Mouse (Mus musculus) hindbrain, postnatal 0 days (tissue): ENCODE data around the gene Map2. TPM values are rescaled to one million over a fixed set of nuclear protein-coding genes. Genes with fewer than 3 reads are reported as not detected.

Experiments
- ATAC-seq: fragments of 200-750 bp; cut with Nextera tagmentation; 2 replicates; pipeline ENCODE4 v1.8.0; 2017; ENCODE audit warnings: mild to moderate bottlenecking, moderate TSS enrichment, moderate library complexity
- DNase-seq: peaks from one replicate; pipeline ENCODE4 v3.0.0-alpha.2; 2015; ENCODE audit warnings: low spot score
- H3K27ac ChIP-seq: fragments of 300-500 bp; sonication (generic); 2 replicates; pipeline ENCODE4 v1.5.1; 2014; ENCODE audit warnings: mild to moderate bottlenecking
- H3K27me3 ChIP-seq: fragments of 300-500 bp; sonication (generic); 2 replicates; pipeline ENCODE4 v1.6.1; 2014; ENCODE audit warnings: low read length, mixed read lengths; ENCODE audit not compliant: insufficient read depth
- H3K36me3 ChIP-seq: fragments of 300-500 bp; sonication (generic); 2 replicates; pipeline ENCODE4 v1.6.1; 2014; ENCODE audit warnings: low read length, mixed read lengths; ENCODE audit not compliant: insufficient read depth
- H3K4me1 ChIP-seq: fragments of 300-500 bp; sonication (generic); 2 replicates; pipeline ENCODE4 v1.6.1; 2014; ENCODE audit warnings: antibody characterized with exemption, low read length, mixed read lengths; ENCODE audit not compliant: insufficient read depth
- H3K4me2 ChIP-seq: fragments of 300-500 bp; sonication (generic); 2 replicates; pipeline ENCODE4 v1.6.1; 2014; ENCODE audit warnings: low read depth, mild to moderate bottlenecking, low read length, moderate library complexity, mixed read lengths
- H3K4me3 ChIP-seq: fragments of 300-500 bp; sonication (generic); 2 replicates; pipeline ENCODE4 v1.5.1; 2014; ENCODE audit warnings: low read length
- H3K9ac ChIP-seq: fragments of 300-500 bp; sonication (generic); replicated peaks from 2 replicates; pipeline ENCODE4 v1.6.1; 2014; ENCODE audit warnings: mild to moderate bottlenecking, low read length, moderate library complexity, mixed read lengths
- H3K9me3 ChIP-seq: fragments of 300-500 bp; sonication (generic); 2 replicates; pipeline ENCODE4 v1.6.1; 2016; ENCODE audit warnings: low read length, mixed read lengths
- CTCF ChIP-seq: IDR thresholded peaks from 2 replicates; pipeline ENCODE4 v1.5.1; 2016; ENCODE audit warnings: antibody characterized with exemption, control low read depth, low read depth
- WGBS: fragments of 180-500 bp; shearing (Covaris S2); extraction: QIAGEN DNeasy Blood & Tissue Kit; methylation state at CpG from one replicate; pipeline ENCODE4 v1.1.7; 2014; 5-methylcytosine and 5-hydroxymethylcytosine counted together
- polyA plus RNA-seq: library from polyadenylated mRNA; unstranded; fragments of >200 nt; fragmentation: Nextera tagmentation; extraction: Ambion mirVana; gene quantifications from 2 replicates; pipeline ENCODE4 v1.2.1, GENCODE M21; 2015
- total RNA-seq: library from RNA; depleted of rRNA; stranded (reverse); fragments of >200 nt; gene quantifications from 2 replicates; pipeline ENCODE4 v1.2.3, GENCODE M21; 2014; rRNA removed

Map2 gene
- total RNA-seq (1,090 and 1,101 TPM in 2 replicates), polyA plus RNA-seq (278 and 289 TPM in 2 replicates)

GRCm38 (mm10) chr1:66175041-66175665, at the start of gene Map2:
Gene Map2, plus strand, starts transcription at chr1:66175273.
- peaks cover 12% of the 10 kb centered on the region for H3K4me1 ChIP-seq
- H3K27me3 ChIP-seq, result no peaks in the 10 kb centered on the region
- peak; percentile 93 for DNase-seq
- H3K9ac ChIP-seq, result peak within 1 kb of the TSS; percentile 71
- peak; percentile 96 for ATAC-seq
- H3K9me3 ChIP-seq, result no peaks in the 10 kb centered on the region
- WGBS, result under 1% methylated on average over 46 of the region's 61 CpGs
- no peaks in the 10 kb centered on the region for H3K36me3 ChIP-seq
- peak within 1 kb of the TSS; percentile 67 for H3K4me2 ChIP-seq
- H3K27ac ChIP-seq, result peak within 1 kb of the TSS; percentile 82
- peak within 1 kb of the TSS; percentile 70 for H3K4me3 ChIP-seq
- no peak for TF ChIP-seq CTCF

GRCm38 (mm10) chr1:66133014-66133413, 42.1 kb upstream of the Map2 start:
- Histone ChIP-seq H3K4me3 (no peak overlapping the region), H3K36me3 (no peaks in the 10 kb centered on the region), H3K9me3 (no peaks in the 10 kb centered on the region), H3K27ac (no peak overlapping the region), H3K9ac (no peak overlapping the region), H3K4me2 (no peak overlapping the region), H3K4me1 (no peaks in the 10 kb centered on the region), H3K27me3 (no peaks in the 10 kb centered on the region)
- DNase-seq (no peak), ATAC-seq (no peak)
- no peak for TF ChIP-seq CTCF

GRCm38 (mm10) chr1:66135324-66135723, 39.7 kb upstream of the Map2 start:
- Histone ChIP-seq H3K27ac (no peak overlapping the region), H3K36me3 (no peaks in the 10 kb centered on the region), H3K4me3 (no peak overlapping the region), H3K4me2 (no peak overlapping the region), H3K27me3 (no peaks in the 10 kb centered on the region), H3K9ac (no peak overlapping the region), H3K9me3 (no peaks in the 10 kb centered on the region), H3K4me1 (no peaks in the 10 kb centered on the region)
- no peak for TF ChIP-seq CTCF
- no peak for ATAC-seq
- no peak for DNase-seq

DNA sequence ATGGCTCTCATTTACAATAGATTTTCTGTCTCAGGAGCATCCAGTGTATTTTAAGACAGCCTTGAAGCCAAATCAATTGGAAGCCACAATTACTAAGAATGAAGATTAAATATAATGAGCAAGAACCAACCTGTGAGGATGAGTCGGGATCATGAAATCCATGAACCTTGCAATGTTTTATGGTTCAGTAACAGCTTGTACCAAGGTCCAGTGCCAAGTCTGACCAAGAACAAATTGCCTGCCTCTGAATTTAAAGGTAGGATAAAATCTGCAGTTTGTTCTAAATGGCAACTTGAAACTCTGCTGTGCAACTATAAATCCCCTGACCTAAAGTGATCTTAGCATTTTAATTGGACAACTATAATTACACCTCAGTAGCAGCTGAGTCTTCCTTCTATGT, 34.4 kb upstream of the Map2 start:
- Histone ChIP-seq H3K27me3 (no peaks in the 10 kb centered on the region), H3K4me3 (no peak overlapping the region), H3K4me2 (no peak overlapping the region), H3K9me3 (no peaks in the 10 kb centered on the region), H3K36me3 (no peaks in the 10 kb centered on the region), H3K9ac (no peak overlapping the region), H3K27ac (no peak overlapping the region), H3K4me1 (no peaks in the 10 kb centered on the region)
- WGBS, result 75% methylated on average over 1 of the region's 1 CpGs
- no peak for TF ChIP-seq CTCF
- ATAC-seq (no peak), DNase-seq (no peak)

DNA sequence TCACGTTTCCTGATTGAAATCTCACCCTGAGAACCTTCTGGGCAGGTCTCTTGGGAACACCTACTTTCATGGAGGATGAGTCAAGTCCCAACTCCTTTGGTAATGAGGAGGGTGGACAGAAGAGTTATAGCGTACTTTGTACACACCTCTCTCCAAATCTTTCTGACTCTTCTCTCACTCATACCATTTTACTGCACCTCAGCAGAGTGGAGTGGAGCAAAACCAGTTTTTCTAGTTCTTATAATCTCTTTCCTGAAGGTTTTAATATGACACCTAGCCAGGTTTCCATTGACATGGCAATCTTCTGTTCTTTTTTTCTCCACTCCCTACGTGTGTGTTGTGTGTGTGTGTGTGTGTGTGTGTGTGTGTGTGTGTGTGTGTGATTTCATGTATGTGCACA, 29.9 kb upstream of the Map2 start:
- 81% methylated on average over 3 of the region's 3 CpGs for WGBS
- no peak overlapping the region for H3K4me3 ChIP-seq
- no peak for DNase-seq
- H3K4me2 ChIP-seq, result no peak overlapping the region
- no peak overlapping the region for H3K9ac ChIP-seq
- no peak overlapping the region for H3K27ac ChIP-seq
- no peaks in the 10 kb centered on the region for H3K9me3 ChIP-seq
- H3K36me3 ChIP-seq, result no peaks in the 10 kb centered on the region
- H3K4me1 ChIP-seq, result no peaks in the 10 kb centered on the region
- ATAC-seq, result no peak
- no peak for TF ChIP-seq CTCF
- no peaks in the 10 kb centered on the region for H3K27me3 ChIP-seq

DNA sequence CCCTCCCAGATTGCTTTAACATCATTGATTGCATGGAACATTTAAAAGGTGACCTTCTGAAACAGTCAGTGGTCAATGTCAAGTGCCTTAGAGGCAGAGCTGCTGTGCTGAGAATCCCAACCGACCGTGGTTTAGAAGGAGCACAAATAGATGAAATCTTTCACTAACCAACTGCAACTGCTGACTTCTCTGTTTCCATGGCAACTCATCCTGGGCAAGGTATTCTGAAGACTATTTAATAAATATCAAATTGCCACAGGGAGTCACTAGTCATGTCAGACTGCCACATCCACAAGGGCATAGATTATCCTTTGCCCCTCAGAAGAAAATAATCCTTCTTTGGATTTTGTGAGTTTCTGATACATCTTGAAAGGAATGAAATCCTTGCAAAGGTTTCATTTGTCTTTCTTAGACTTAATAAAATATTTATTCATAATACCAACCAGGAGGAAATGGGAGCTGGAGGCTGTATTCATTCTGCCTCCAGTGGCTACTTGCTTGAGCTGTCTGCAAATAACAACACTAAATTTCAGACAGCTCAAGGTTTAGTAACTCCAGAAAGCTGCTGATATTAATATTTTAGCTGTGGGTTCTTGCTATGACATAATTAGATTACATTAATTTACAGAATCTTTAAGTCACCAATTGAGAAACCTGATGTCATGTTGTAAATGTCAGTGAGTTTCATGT, 26.1 kb upstream of the Map2 start:
- Histone ChIP-seq H3K4me1 (no peaks in the 10 kb centered on the region), H3K9ac (no peak overlapping the region), H3K4me2 (no peak overlapping the region), H3K27me3 (no peaks in the 10 kb centered on the region), H3K36me3 (no peaks in the 10 kb centered on the region), H3K9me3 (no peaks in the 10 kb centered on the region), H3K4me3 (no peak overlapping the region), H3K27ac (peak overlapping the region; percentile 17; the same call in 1 of the 2 replicates)
- ATAC-seq (peak; percentile 71), DNase-seq (peak; percentile 75)
- TF ChIP-seq CTCF, result no peak
- 27% methylated on average over 2 of the region's 2 CpGs for WGBS

DNA sequence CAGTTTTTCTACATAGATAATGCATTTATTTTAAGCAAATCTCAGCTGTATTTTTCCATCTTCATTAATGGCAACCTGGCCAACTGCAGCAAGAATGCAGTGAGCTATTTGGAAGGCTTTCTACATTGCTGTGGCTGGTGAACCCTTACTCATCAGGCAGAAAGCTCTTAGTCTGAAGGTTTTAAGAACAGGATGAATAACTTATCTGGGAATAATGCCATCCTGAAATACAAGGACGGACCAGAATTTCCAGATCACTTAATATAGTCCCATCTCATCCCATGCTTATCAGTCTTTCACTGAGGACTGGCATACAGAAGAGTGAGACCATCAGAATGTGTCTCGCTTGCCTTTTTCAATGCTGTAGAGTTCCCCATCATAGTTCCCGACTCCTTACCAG, 24.3 kb upstream of the Map2 start:
- no peak overlapping the region for H3K27ac ChIP-seq
- no peaks in the 10 kb centered on the region for H3K27me3 ChIP-seq
- no peaks in the 10 kb centered on the region for H3K36me3 ChIP-seq
- DNase-seq (no peak), ATAC-seq (no peak)
- H3K4me1 ChIP-seq, result no peaks in the 10 kb centered on the region
- WGBS, result 93% methylated on average over 3 of the region's 3 CpGs
- H3K4me2 ChIP-seq, result no peak overlapping the region
- H3K9me3 ChIP-seq, result no peaks in the 10 kb centered on the region
- no peak for TF ChIP-seq CTCF
- no peak overlapping the region for H3K4me3 ChIP-seq
- H3K9ac ChIP-seq, result no peak overlapping the region
